Mouse (Mus musculus): ENCODE data around the gene Atf6.
A peak's percentile ranks its signal among the peaks of the same experiment; 100 is the strongest.

The Atf6 gene

GRCm38 (mm10) chr1:170771437-170772003, 96.1 kb downstream of the Atf6 start:
- no peak for DNase-seq (ENCODE audit: low read depth)

- peak; percentile 35 for DNase-seq (ENCODE audit: low read depth)
Observed at GRCm38 (mm10) chr1:170770691-170771090, 96.9 kb downstream of the Atf6 start.

- DNase-seq (ENCODE audit: low read depth) = peak; percentile 88
Observed at GRCm38 (mm10) chr1:170766997-170767396, 100.6 kb downstream of the Atf6 start.

DNA sequence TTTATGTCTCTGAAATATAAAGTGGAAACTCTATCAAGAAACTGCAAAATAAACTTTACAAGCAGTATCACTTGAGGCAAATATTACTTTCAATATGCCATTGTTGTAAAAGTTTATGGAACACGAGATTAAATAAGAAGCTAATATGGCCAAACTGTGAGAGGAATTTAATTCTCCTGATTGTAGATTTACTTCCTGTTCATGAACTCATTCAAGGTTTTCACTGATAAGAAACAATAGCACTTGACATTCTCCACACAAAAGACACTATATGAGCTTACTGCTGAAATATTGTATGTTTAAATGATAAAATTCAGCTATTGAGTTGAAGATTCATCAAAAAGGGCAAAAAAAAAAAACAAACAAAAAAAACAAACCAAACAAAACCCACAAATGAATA, 102.8 kb downstream of the Atf6 start:
- no peak for DNase-seq (ENCODE audit: low read depth)

DNA sequence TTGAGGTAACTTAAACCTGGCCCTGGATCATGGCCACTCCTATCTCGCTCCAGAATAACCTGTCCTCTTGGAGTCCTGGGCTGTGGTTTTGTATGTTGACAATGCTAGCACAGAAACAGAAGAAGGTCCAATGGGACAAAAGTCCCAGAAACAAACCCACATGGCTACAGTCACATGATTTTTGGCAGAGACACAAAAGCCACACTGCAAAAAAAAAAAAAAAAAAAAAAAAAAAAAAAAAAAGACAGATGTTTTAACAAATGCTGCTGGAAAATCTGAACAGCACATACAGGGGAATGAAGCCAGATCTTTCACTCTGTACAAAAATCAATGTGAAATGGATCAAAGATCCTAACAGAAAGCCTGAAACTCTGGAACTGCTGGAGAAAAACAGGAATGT, 105.9 kb downstream of the Atf6 start:
- DNase-seq (ENCODE audit: low read depth) = no peak

- no peak for DNase-seq (ENCODE audit: low read depth)
Observed at GRCm38 (mm10) chr1:170753597-170753996, 114.0 kb downstream of the Atf6 start.

DNA sequence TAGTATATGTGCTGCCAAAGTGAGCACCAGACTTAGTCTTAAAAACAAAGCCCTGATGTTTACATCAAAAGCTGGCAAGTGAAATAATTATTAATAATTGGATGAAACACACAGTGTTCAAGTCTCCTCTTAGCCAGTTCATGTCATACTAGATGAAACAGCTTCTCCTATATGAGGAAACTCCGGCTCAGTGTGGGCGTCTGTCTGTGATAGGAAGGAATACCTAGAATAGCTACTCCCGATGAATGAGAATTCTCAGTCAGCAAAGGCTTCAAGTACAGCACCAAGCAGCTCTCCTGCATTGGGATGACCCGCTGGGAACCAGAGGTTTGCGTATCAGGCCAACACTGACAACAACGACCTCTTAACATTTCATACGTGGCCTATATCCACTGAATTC, 115.8 kb downstream of the Atf6 start:
- no peak for DNase-seq (ENCODE audit: low read depth)

DNA sequence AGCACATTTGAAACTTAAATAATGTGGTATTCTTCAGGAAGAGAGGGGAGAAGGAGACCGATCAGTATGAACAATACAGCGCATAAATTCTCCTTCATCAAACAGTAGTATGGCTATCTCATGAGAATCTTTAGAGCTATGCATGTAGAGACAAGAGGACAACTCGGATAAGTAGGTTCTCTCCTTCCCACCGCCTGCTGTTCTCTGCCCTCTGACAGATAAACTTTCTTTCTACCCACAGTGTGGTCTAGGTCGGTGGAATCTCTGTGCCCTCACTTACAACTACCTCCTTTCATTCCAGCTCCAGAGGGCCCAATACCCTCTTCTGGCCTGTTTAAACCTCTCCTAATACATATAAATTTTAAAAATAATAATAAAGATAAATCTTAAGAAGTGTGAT, 121.0 kb downstream of the Atf6 start:
- no peak for DNase-seq (ENCODE audit: low read depth)

DNA sequence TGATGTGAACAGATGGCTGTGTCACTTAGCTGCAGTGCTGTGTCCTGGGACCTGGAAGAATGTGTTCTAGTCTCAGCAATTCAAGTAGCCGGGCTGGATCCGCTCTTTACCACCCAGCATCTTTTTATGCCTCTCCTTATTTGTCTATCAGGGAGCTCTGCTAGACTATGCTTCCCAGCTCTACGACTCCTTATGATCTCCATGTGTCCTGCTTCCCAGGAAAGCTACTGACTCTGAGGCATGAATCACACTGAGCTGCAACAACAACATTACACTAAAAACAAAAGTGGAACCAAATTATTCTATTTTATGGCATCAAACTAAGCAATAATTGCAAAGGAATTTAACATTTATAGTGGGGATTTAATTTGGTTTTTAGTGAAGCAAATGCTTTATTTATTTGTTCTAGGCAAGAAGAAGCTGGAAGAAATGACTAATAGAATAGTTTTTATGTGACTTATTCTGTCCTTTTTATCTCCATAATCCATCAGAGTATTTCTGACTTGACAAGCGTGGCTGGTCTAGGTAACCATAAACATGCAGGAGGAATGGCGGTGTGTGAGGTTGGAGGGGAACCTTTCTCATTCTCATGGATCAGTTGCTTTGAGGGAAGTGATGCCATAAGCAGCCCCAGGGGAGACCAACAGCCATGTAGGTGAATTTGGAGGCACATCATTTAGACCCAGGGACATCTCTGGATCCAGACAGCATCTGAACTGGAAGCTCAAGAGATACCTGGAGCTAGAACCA, 125.9 kb downstream of the Atf6 start:
- no peak for DNase-seq (ENCODE audit: low read depth)

- no peak for DNase-seq (ENCODE audit: low read depth)
Observed at GRCm38 (mm10) chr1:170734866-170735265, 132.7 kb downstream of the Atf6 start.

DNA sequence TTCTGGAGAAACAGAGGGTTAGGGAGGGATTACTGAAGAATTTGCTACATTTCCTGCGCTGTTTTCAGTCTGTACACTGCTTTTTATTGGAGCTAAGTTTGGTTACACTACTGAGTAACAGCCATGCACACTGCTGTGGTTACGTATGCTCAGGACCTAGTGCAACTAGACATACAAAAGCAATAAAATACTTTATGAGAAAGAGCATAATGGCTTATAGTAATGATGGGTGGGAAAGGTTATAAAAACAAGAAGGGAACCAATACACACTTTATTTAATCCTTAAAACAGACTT, 135.0 kb downstream of the Atf6 start:
- no peak for DNase-seq (ENCODE audit: low read depth)

GRCm38 (mm10) chr1:170731865-170732595, 135.5 kb downstream of the Atf6 start:
- peak; percentile 77 for DNase-seq (ENCODE audit: low read depth)

DNA sequence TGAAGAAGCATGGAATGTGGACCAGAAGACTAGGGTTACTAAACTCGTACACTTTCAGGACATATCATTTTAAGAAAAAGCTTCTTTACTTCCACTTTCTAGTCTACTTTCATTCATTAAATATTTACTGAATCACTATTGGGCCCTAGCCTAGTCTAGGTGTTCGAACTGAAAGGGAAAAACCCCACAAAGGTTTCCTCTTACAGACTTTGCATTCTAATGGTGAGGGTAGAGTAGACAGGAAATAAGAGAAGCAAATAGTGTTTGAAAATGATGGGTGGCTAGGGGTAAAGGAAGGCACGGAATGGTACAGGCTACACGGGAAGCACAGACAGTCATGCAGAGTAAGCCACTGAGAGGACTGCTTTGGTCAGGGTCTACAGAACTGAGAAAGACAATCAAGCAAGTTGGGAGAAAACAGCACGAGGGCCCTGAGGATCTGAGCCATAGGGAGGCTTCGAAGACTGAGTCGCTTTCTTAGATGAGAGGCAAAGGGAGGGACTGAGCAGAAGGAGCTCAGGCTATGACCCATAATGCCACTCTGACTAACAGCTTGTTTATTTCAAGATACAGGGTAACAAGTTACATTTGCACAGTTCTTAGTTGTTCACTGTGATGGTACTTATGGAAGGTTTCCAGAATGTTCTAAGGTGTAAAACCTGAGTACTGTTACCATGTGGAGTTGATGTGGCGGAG, 138.2 kb downstream of the Atf6 start:
- no peak for DNase-seq (ENCODE audit: low read depth)

DNA sequence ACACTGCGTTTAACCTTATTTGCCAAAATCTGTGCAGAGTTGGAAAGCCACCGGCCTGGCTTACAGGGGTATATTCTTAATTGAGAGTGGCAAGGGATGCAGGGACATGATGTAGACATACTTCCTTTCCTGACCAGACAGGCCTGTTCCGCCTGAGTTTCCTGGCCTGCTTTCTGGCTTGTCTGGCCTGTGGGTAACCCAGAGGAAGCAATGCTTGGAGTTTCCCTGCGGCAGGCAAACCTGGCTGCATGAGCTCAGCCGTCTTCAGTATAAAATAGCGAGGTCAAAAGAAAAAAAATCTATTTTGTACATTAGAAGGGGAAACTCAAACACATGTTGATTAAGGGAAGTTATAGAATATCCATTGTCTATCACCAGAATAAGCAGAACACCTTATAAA, 139.0 kb downstream of the Atf6 start:
- peak; percentile 18 for DNase-seq (ENCODE audit: low read depth)

DNA sequence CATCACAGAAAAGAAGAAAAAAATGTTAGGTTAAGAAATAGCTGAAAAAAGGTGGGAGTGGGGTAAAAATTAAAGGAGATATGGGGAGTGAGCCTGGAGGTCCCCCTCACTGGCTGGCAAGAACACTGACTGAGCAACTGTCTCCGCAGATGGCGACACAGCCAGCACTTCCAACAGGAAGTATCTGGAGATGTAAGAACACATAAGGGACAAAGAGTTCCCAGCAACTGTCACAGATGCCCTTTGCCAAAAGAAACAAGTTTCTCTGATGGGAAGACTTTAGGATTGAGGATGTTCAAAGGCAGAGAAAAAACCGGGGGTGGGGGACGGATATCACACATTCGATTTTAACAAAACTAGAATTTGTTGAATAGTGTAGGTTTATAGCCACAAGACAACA, 146.0 kb downstream of the Atf6 start:
- DNase-seq (ENCODE audit: low read depth) = peak; percentile 12

DNA sequence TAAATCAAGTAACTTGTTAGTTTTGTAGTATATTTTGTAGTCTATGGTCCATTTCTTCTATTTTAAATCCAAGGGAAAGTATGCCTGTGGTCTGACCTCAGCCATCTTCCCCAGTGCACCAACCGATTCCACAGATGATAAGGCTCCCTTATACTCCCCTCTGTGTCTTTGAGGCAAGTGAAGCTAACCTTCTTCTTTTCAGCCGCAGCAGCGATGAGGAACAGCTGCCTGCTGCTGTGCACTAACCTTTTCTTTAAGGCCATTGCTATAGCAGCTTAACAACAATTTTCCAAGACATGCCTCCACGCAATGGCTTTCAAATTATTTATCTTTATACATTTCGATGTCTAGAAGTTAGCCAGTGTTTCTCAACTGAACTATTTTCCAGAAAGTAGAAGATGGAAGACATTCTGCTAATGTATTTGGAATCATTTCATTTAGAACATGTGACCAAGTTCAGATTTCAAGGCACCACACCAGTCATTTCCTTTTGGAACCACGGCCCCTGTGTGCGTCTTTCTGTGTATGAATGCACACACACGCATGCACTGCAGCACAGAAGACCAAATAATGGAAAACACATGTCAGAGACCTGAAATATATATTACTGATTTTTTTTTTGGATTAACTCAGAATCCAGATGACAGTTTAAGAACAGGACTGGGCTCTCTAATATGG, 149.3 kb downstream of the Atf6 start:
- peak; percentile 26 for DNase-seq (ENCODE audit: low read depth)

DNA sequence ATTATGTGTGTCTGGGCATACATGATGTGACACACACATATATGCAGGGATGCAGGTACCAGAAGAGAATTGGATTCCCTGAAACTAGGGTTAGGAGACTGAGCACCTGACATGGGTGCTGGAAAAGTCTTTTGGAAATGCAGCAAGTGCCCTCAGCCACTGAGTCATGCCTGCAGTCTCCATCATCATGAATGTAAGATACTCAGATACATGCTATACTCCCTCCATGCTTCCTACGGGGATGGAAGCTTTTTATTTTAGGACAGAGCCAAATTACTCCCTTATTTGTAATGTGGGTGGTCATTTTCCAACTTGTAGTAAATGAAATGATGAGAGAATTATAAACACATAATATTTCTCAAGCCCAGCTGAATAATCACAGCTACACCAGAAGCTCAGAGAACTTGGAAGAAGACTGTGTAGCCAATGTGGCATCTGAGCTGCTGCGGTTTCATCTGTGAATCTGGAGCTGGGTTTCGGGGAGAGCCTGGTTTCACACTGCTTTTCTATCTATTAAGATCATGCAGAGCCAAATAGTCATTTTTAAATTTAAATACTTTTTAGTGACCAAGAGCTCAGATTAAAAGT, 150.2 kb downstream of the Atf6 start:
- no peak for DNase-seq (ENCODE audit: low read depth)

DNA sequence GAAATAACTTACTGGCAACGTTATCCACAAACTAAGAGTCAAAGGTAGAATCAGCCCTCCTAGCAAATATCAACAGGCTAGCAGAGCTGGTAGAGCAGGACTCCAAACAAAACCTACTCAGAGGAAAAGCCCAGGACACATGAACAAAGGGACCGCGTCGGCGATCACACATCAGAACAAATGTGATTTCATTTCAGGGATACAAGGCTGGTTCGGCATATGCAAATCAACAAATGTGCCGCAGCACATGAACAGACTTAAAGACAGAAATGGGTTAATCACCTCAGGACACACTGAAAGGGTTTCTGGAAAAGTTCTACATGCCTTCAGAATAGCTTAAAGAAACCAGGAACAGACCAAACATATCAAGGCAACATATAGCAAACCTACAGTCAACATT, 155.8 kb downstream of the Atf6 start:
- no peak for DNase-seq (ENCODE audit: low read depth)

DNA sequence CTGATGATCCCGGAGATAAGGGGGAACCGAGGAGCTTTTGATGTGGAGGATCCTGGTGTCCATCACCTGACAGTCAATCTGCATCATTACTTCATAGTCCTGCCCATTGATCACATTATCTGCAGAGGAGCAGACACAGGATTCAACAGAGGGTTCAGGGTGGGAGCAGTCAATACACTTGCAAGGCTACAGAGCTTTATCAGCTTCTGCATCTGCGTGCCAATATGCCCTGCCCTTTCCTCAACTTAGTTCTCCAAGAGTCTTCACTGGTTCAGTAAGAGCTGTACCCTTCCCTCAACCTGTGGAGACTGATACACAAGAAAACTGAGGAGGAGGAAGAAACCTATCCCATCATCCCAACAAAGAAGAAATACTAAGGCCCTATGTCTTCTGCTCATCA, 157.6 kb downstream of the Atf6 start:
- DNase-seq (ENCODE audit: low read depth) = no peak

- DNase-seq (ENCODE audit: low read depth) = peak; percentile 90
Observed at GRCm38 (mm10) chr1:170709481-170709880, 158.1 kb downstream of the Atf6 start.

DNA sequence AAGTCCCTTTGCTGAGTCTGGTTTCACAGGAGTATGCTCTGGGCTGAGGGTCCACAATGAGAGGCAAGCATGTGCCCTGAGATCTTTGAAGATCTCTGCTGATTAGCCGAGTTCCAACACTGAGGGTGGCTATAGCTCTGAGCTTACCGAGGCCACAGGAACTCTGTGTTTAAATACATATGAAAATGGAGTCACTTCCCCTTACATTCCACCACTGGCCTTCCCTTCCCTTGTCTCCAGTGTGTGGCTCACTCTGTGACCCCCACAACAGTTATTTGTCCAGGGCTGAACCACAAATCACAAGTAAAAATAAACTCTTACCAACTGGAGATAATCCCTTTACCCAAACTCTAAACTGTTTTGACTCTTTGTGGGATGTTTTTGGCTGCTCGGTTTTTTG, 158.5 kb downstream of the Atf6 start:
- DNase-seq (ENCODE audit: low read depth) = no peak

DNA sequence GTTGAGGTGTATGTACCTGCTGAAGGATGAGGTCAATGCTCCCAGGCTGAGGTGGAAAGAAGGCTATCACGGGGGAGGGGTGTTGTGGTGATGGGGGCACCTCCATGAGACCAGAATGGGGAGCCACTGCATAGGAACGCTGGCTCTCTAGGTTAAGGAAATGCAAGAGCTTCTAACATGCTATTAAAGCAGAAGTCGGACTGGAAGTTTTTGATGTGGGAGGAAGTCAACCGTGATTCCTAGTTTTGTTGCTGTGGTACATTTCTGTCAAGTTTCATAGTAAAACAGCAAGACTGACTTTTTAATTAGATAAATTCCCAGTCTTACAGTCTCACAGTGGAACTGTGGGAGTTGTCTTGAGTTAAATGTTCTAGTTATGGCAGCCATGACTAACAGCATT, 161.5 kb downstream of the Atf6 start:
- DNase-seq (ENCODE audit: low read depth) = no peak
